Mouse (Mus musculus) B cell, adult 62 days (primary cell): Measurements from ENCODE around the gene Atp6v1g1. TPM values are rescaled to one million over a fixed set of nuclear protein-coding genes. Genes with fewer than 3 reads are reported as not detected.

Experiments
- total RNA-seq: library from RNA; stranded (reverse); gene quantifications from 4 replicates; pipeline ENCODE4 v1.2.4, GENCODE M21; 2023

Atp6v1g1 gene
- 69.4 to 76.9 TPM (median 71.3 TPM) in 4 replicates for total RNA-seq

GRCm38 (mm10) chr4:63544494-63545230 lies at the start of gene Atp6v1g1:
Gene Atp6v1g1 (plus strand): TSS chr4:63544772.

GRCm38 (mm10) chr4:63495915-63496278 lies 48.7 kb upstream of the Atp6v1g1 start, which contains the start of gene Whrn:
Gene Whrn (minus strand): TSS chr4:63495991.

GRCm38 (mm10) chr4:63558407-63559081 lies 14.0 kb downstream of the Atp6v1g1 start, which contains the start of gene Tmem268:
Gene Tmem268 (plus strand): TSS chr4:63558781.

Other genes with a start within 250 kb of the Atp6v1g1 start
- not detected in 4 replicates for gene Orm1, start 200.2 kb upstream of the Atp6v1g1 start, total RNA-seq
- not detected in 4 replicates for gene Orm3, start 188.6 kb upstream of the Atp6v1g1 start, total RNA-seq
- not detected in 4 replicates for gene Orm2, start 182.3 kb upstream of the Atp6v1g1 start, total RNA-seq
- 272 to 291 TPM (median 282 TPM) in 4 replicates for gene Akna, start 141.4 kb upstream of the Atp6v1g1 start, total RNA-seq
- gene Whrn, start 48.8 kb upstream of the Atp6v1g1 start, total RNA-seq, result 67.4 to 82.1 TPM (median 77.3 TPM) in 4 replicates
- gene Tmem268, start 14.0 kb downstream of the Atp6v1g1 start, total RNA-seq, result 18.1 to 26.2 TPM (median 19.2 TPM) in 4 replicates
- not detected in 4 replicates for gene Gm11213, start 60.5 kb downstream of the Atp6v1g1 start, total RNA-seq
- gene Tex48, start 77.7 kb downstream of the Atp6v1g1 start, total RNA-seq, result not detected in 4 replicates
- gene Gm11214, start 118.6 kb downstream of the Atp6v1g1 start, total RNA-seq, result not detected in 4 replicates
- gene Tnfsf15, start 200.3 kb downstream of the Atp6v1g1 start, total RNA-seq, result 0.21 TPM in 1 of 4 replicates, not detected in the others